Mouse (Mus musculus) cerebellum, postnatal 14 days (tissue): ENCODE results near the gene Dppa3.
"Not testable (repeated sequence)": the region's sequence is repeated elsewhere in the genome, so short reads cannot be mapped to it uniquely, and the experiment has no call there.

Experiments used
- DNase-seq, 2 experiments: peaks; one replicate each; pipeline ENCODE4 v3.0.0; 2021; ENCODE audit warnings: mixed read lengths in 2 of 2

Dppa3 gene

GRCm38 (mm10) chr6:122612426-122612825, 13.8 kb upstream of the Dppa3 start:
- no peak for DNase-seq

GRCm38 (mm10) chr6:122614047-122614446, 12.2 kb upstream of the Dppa3 start:
- peak; percentile 15 to 45 for DNase-seq

GRCm38 (mm10) chr6:122616022-122616421, 10.2 kb upstream of the Dppa3 start:
- DNase-seq = no peak

GRCm38 (mm10) chr6:122621066-122621465, 5.1 kb upstream of the Dppa3 start:
- no peak for DNase-seq

GRCm38 (mm10) chr6:122624480-122624879, 1.7 kb upstream of the Dppa3 start:
- DNase-seq = no peak

- no peak for DNase-seq
These were observed 1.1 kb upstream of the Dppa3 start for GRCm38 (mm10) chr6:122625156-122625555.

- DNase-seq = no peak
These were observed 1.4 kb downstream of the Dppa3 start for GRCm38 (mm10) chr6:122627469-122628108.

GRCm38 (mm10) chr6:122633411-122633810, 7.2 kb downstream of the Dppa3 start:
- DNase-seq = peak; percentile 34 to 37

- DNase-seq = no peak
These were observed 9.1 kb downstream of the Dppa3 start for GRCm38 (mm10) chr6:122635315-122635714.

- peak in 1 of 2 experiments; percentile 10 for DNase-seq
These were observed 10.5 kb downstream of the Dppa3 start for GRCm38 (mm10) chr6:122636666-122637065.

GRCm38 (mm10) chr6:122637566-122637965, 11.4 kb downstream of the Dppa3 start:
- not testable (repeated sequence) for DNase-seq

- not testable (repeated sequence) for DNase-seq
These were observed 18.0 kb downstream of the Dppa3 start for GRCm38 (mm10) chr6:122644196-122644595.

- no peak for DNase-seq
These were observed 23.7 kb downstream of the Dppa3 start for GRCm38 (mm10) chr6:122649903-122650302.

- no peak for DNase-seq
These were observed 24.3 kb downstream of the Dppa3 start for GRCm38 (mm10) chr6:122650398-122650980.

GRCm38 (mm10) chr6:122654301-122654700, 28.1 kb downstream of the Dppa3 start:
- no peak for DNase-seq

- DNase-seq = no peak
These were observed 31.4 kb downstream of the Dppa3 start for GRCm38 (mm10) chr6:122657630-122658029.

- no peak for DNase-seq
These were observed 33.4 kb downstream of the Dppa3 start for GRCm38 (mm10) chr6:122659567-122659966.

- DNase-seq = peak; percentile 79
These were observed 34.6 kb downstream of the Dppa3 start for GRCm38 (mm10) chr6:122660601-122661379.

- DNase-seq = peak; percentile 21 to 51
These were observed 36.5 kb downstream of the Dppa3 start for GRCm38 (mm10) chr6:122662551-122663264.

GRCm38 (mm10) chr6:122663596-122664206, 37.5 kb downstream of the Dppa3 start:
- no peak for DNase-seq

- peak; percentile 28 to 33 for DNase-seq
These were observed 39.7 kb downstream of the Dppa3 start for GRCm38 (mm10) chr6:122665866-122666265.

- DNase-seq = no peak
These were observed 41.5 kb downstream of the Dppa3 start for GRCm38 (mm10) chr6:122667715-122668114.

- no peak for DNase-seq
These were observed 42.6 kb downstream of the Dppa3 start for GRCm38 (mm10) chr6:122668823-122669222.
